Mouse (Mus musculus) skeletal muscle tissue, adult 2 months (tissue): ENCODE data around the gene Fam83b.

Experiments
- DNase-seq: peaks from one replicate; pipeline ENCODE4 v3.0.0-alpha.2; 2012; ENCODE audit warnings: low read depth, low spot score

Fam83b gene

GRCm38 (mm10) chr9:76523075-76523474, 43.8 kb downstream of the Fam83b start:
- DNase-seq = no peak

- DNase-seq = no peak
Measured at GRCm38 (mm10) chr9:76521640-76522039, 45.3 kb downstream of the Fam83b start.

- DNase-seq = no peak
Measured at GRCm38 (mm10) chr9:76518665-76519064, 48.3 kb downstream of the Fam83b start.

DNA sequence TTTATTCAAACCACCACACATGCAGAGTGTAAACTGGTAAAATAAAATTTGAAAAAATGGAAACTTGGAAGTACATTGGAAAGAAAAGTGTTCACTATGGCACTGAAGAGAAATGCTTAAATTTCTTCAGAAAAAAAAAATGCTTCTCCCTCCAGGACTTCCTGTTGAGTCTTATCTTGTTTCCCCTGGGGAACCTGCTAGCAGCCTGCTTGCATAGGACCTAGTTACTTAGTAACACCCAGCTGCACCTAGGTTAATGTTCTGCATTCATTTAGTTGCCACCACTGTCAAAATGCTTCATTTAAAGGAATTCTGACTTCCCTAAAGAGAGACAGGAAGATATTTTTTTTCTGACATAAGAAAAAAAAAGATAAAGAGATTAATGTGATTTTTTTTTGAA, 61.3 kb downstream of the Fam83b start:
- DNase-seq = no peak

- DNase-seq = no peak
Measured at GRCm38 (mm10) chr9:76489737-76490136, 77.2 kb downstream of the Fam83b start.

GRCm38 (mm10) chr9:76480088-76480487, 86.8 kb downstream of the Fam83b start:
- DNase-seq = no peak

GRCm38 (mm10) chr9:76469500-76469899, 97.4 kb downstream of the Fam83b start:
- DNase-seq = no peak

GRCm38 (mm10) chr9:76461547-76461946, 105.4 kb downstream of the Fam83b start:
- DNase-seq = no peak

GRCm38 (mm10) chr9:76455703-76456102, 111.2 kb downstream of the Fam83b start:
- no peak for DNase-seq
